Mouse (Mus musculus): ENCODE results near the gene Cebpb.

DNA sequence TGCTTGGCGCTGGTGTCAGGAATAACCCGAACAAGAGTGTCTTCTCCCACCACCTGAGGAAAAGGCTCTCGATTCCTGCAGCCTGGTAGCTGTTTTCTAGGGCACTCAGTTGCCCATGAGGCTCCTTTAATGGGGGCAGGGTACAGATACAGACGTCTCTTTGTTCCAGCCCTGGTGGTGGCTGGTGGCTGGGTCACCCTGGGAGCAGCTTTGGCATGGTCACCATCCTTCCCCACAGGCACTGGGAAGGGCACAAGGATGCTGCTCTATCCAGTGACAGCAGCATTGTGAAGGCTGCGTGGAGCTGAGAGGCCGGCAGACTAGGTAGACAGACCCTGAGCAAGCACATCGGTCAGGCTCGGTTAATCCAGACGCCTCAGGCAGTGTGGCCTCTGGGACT is 37.1 kb upstream of the Cebpb start:
- TF ChIP-seq CTCF (IDR thresholded peaks at IDR 0.05; ENCODE audit: low read depth) (no peak), EP300 (IDR thresholded peaks at IDR 0.05; ENCODE audit: low read depth) (no peak)

Measured in liver, postnatal 0 days (tissue).